Mouse (Mus musculus): ENCODE measurements around the gene Shq1. TPM values are rescaled to one million over a fixed set of nuclear protein-coding genes. Genes with fewer than 3 reads are reported as not detected.

Gene Shq1
- polyA plus RNA-seq, 1 experiment = 3.1 TPM

- no peaks in the 10 kb centered on the region for H3K27me3 ChIP-seq (ENCODE audit: control insufficient read depth, insufficient read depth, low read length)
- TF ChIP-seq CTCF (IDR thresholded peaks at IDR 0.05; ENCODE audit: extremely low read depth, insufficient read depth, insufficient read length, insufficient replicate concordance) (no peak), POLR2A (IDR thresholded peaks at IDR 0.05; ENCODE audit: low read depth, low read length) (no peak)
- no peaks in the 10 kb centered on the region for H3K4me1 ChIP-seq (ENCODE audit: control insufficient read depth, insufficient read depth, insufficient read length)
- H3K27ac ChIP-seq (ENCODE audit: insufficient read depth, low read length) = no peak overlapping the region
- no peak overlapping the region for H3K4me3 ChIP-seq (ENCODE audit: extremely low read depth, insufficient read depth, insufficient read length)
- no peaks in the 10 kb centered on the region for H3K36me3 ChIP-seq (ENCODE audit: control insufficient read depth, insufficient read depth, low read length)
- 94% methylated on average over 8 of the region's 8 CpGs for WGBS
- no peak for DNase-seq (ENCODE audit: low read depth in 1 of 2, low spot score in 2 of 2)
These were observed 77.1 kb downstream of the Shq1 start for GRCm38 (mm10) chr6:100593857-100594256.

DNA sequence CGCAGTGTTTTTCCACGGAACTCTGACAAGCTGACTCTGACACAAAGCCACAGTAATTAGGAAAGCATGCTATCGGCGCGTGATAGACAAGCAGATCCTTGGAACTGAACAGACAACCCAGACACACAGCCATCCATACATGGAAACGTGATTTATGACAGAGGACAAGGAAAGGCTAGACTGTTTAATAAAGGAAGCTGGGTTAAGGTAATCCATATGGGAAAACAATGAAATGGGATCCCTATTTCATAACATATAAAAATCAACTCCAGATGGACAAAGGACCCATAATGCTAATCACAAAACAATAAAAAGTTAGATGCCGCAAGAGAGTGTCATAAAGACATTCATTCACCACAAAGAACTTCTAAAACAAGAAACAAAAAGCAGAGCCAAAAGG, 78.0 kb downstream of the Shq1 start:
- Histone ChIP-seq H3K27ac (ENCODE audit: insufficient read depth, low read length) (no peak overlapping the region), H3K36me3 (ENCODE audit: control insufficient read depth, insufficient read depth, low read length) (no peaks in the 10 kb centered on the region), H3K4me1 (ENCODE audit: control insufficient read depth, insufficient read depth, insufficient read length) (no peaks in the 10 kb centered on the region), H3K4me3 (ENCODE audit: extremely low read depth, insufficient read depth, insufficient read length) (no peak overlapping the region), H3K27me3 (ENCODE audit: control insufficient read depth, insufficient read depth, low read length) (no peaks in the 10 kb centered on the region)
- no peak for DNase-seq (ENCODE audit: low read depth in 1 of 2, low spot score in 2 of 2)
- TF ChIP-seq POLR2A (IDR thresholded peaks at IDR 0.05; ENCODE audit: low read depth, low read length) = no peak
- TF ChIP-seq CTCF (IDR thresholded peaks at IDR 0.05; ENCODE audit: extremely low read depth, insufficient read depth, insufficient read length, insufficient replicate concordance) = no peak
- 97% methylated on average over 7 of the region's 7 CpGs for WGBS

DNA sequence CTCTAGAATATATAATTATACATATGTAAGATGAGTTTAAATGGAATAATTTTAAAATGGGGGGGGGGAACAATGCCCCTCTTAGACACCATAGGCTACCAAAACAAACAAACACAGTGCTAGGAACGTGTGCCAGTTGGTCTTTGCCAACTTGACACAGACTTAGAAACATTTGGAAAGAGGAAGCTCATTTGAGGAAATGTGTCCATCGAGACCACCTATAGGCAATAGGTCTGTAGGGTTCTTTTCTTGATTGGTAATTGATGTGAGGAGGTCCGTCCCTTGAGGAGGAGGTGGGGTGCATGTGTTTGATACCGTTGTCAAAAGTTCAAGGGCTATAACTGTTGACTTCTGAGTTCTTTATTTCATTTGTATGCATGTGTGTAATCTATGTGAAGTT, 80.4 kb downstream of the Shq1 start:
- Histone ChIP-seq H3K4me1 (ENCODE audit: control insufficient read depth, insufficient read depth, insufficient read length) (no peaks in the 10 kb centered on the region), H3K4me3 (ENCODE audit: extremely low read depth, insufficient read depth, insufficient read length) (no peak overlapping the region), H3K36me3 (ENCODE audit: control insufficient read depth, insufficient read depth, low read length) (no peaks in the 10 kb centered on the region), H3K27me3 (ENCODE audit: control insufficient read depth, insufficient read depth, low read length) (no peaks in the 10 kb centered on the region), H3K27ac (ENCODE audit: insufficient read depth, low read length) (no peak overlapping the region)
- WGBS = 71% methylated on average over 4 of the region's 4 CpGs
- no peak for DNase-seq (ENCODE audit: low read depth in 1 of 2, low spot score in 2 of 2)
- TF ChIP-seq CTCF (IDR thresholded peaks at IDR 0.05; ENCODE audit: extremely low read depth, insufficient read depth, insufficient read length, insufficient replicate concordance) (no peak), POLR2A (IDR thresholded peaks at IDR 0.05; ENCODE audit: low read depth, low read length) (no peak)

DNA sequence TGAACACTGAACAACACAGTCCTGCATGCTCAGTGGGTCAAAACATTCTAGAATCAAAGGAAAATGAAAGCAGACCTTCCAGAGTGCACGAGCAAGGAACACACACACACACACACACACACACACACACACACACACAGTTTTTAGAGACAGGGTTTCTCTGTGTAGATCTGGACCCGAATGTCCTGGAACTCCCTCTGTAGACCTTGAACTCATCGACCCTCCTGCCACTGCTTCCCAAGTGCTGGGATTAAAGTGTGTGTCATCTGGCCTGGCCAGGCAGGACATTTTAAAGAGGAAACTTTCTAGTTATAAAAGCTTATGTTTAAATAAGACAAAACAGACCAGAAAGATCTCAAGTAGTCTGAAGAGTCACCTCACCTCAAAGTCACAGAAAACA, 82.1 kb downstream of the Shq1 start:
- TF ChIP-seq CTCF (IDR thresholded peaks at IDR 0.05; ENCODE audit: extremely low read depth, insufficient read depth, insufficient read length, insufficient replicate concordance) (no peak), POLR2A (IDR thresholded peaks at IDR 0.05; ENCODE audit: low read depth, low read length) (no peak)
- H3K27ac ChIP-seq (ENCODE audit: insufficient read depth, low read length) = no peak overlapping the region
- no peaks in the 10 kb centered on the region for H3K4me1 ChIP-seq (ENCODE audit: control insufficient read depth, insufficient read depth, insufficient read length)
- DNase-seq (ENCODE audit: low read depth in 1 of 2, low spot score in 2 of 2) = no peak
- no peaks in the 10 kb centered on the region for H3K36me3 ChIP-seq (ENCODE audit: control insufficient read depth, insufficient read depth, low read length)
- no peak overlapping the region for H3K4me3 ChIP-seq (ENCODE audit: extremely low read depth, insufficient read depth, insufficient read length)
- H3K27me3 ChIP-seq (ENCODE audit: control insufficient read depth, insufficient read depth, low read length) = no peaks in the 10 kb centered on the region
- WGBS = 81% methylated on average over 3 of the region's 3 CpGs

GRCm38 (mm10) chr6:100586758-100587157, 84.2 kb downstream of the Shq1 start:
- 73% methylated on average over 5 of the region's 5 CpGs for WGBS
- H3K27me3 ChIP-seq (ENCODE audit: control insufficient read depth, insufficient read depth, low read length) = no peaks in the 10 kb centered on the region
- DNase-seq (ENCODE audit: low read depth in 1 of 2, low spot score in 2 of 2) = no peak
- no peaks in the 10 kb centered on the region for H3K36me3 ChIP-seq (ENCODE audit: control insufficient read depth, insufficient read depth, low read length)
- H3K27ac ChIP-seq (ENCODE audit: insufficient read depth, low read length) = no peak overlapping the region
- TF ChIP-seq POLR2A (IDR thresholded peaks at IDR 0.05; ENCODE audit: low read depth, low read length) (no peak), CTCF (IDR thresholded peaks at IDR 0.05; ENCODE audit: extremely low read depth, insufficient read depth, insufficient read length, insufficient replicate concordance) (no peak)
- H3K4me3 ChIP-seq (ENCODE audit: extremely low read depth, insufficient read depth, insufficient read length) = no peak overlapping the region
- H3K4me1 ChIP-seq (ENCODE audit: control insufficient read depth, insufficient read depth, insufficient read length) = no peaks in the 10 kb centered on the region

DNA sequence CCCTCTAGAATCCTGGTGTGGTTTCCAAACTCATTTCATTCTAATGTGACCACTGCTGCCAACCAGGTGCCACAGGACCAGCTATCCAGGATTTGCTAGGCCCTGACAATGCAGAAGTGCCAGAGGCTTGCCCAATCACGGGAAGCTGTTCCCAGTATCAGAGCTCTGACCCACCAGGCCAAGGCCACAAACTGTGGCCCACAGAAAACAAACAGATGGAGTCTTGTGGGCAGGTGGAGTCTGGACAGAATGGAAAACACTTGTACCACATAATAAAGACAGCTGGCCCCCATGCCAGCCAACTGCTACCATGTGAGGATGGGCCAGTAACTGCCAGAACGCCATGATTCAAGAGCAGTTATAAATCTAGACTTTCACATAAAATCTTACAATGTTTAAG, 89.0 kb downstream of the Shq1 start:
- no peaks in the 10 kb centered on the region; the same call in 1 of the 2 replicates for H3K4me1 ChIP-seq (ENCODE audit: control insufficient read depth, insufficient read depth, insufficient read length)
- H3K27me3 ChIP-seq (ENCODE audit: control insufficient read depth, insufficient read depth, low read length) = no peaks in the 10 kb centered on the region
- H3K4me3 ChIP-seq (ENCODE audit: extremely low read depth, insufficient read depth, insufficient read length) = no peak overlapping the region
- no peak for DNase-seq (ENCODE audit: low read depth in 1 of 2, low spot score in 2 of 2)
- H3K36me3 ChIP-seq (ENCODE audit: control insufficient read depth, insufficient read depth, low read length) = no peaks in the 10 kb centered on the region
- 83% methylated on average over 2 of the region's 2 CpGs for WGBS
- H3K27ac ChIP-seq (ENCODE audit: insufficient read depth, low read length) = no peak overlapping the region
- no peak for TF ChIP-seq POLR2A (IDR thresholded peaks at IDR 0.05; ENCODE audit: low read depth, low read length)
- TF ChIP-seq CTCF (IDR thresholded peaks at IDR 0.05; ENCODE audit: extremely low read depth, insufficient read depth, insufficient read length, insufficient replicate concordance) = no peak

DNA sequence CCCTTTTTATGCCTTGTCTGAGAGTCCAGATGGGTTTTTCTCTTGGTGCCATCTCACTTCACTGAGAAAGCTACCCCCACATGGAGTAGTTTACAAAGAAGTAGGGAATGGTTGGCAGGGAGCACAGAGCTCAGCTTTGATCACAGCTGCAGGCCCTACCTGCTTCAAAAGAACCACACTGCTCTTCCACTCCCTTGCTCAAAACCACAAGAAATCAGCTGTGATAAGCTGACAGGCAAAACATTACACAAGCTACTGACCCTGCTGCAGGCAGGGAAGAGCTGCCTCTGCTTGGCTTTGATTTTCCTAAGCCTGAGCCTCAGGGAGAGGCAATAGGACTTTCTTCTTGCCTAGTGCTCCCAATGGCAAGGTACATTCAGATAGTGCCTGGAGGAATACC, 89.9 kb downstream of the Shq1 start:
- Histone ChIP-seq H3K27me3 (ENCODE audit: control insufficient read depth, insufficient read depth, low read length) (no peaks in the 10 kb centered on the region), H3K4me3 (ENCODE audit: extremely low read depth, insufficient read depth, insufficient read length) (no peak overlapping the region), H3K27ac (ENCODE audit: insufficient read depth, low read length) (no peak overlapping the region), H3K4me1 (ENCODE audit: control insufficient read depth, insufficient read depth, insufficient read length) (peaks cover 4% of the 10 kb centered on the region), H3K36me3 (ENCODE audit: control insufficient read depth, insufficient read depth, low read length) (no peaks in the 10 kb centered on the region)
- TF ChIP-seq POLR2A (IDR thresholded peaks at IDR 0.05; ENCODE audit: low read depth, low read length) = no peak
- no peak for TF ChIP-seq CTCF (IDR thresholded peaks at IDR 0.05; ENCODE audit: extremely low read depth, insufficient read depth, insufficient read length, insufficient replicate concordance)
- DNase-seq (ENCODE audit: low read depth in 1 of 2, low spot score in 2 of 2) = no peak

Measured in spleen, adult 2 months (tissue).